Mouse (Mus musculus) embryonic facial prominence, embryonic 14.5 days (tissue): ENCODE results near the gene Atp9a. TPM values are rescaled to one million over a fixed set of nuclear protein-coding genes. Genes with fewer than 3 reads are reported as not detected.

Experiments
- ATAC-seq: fragments of 200-750 bp; cut with Nextera tagmentation; 2 replicates; pipeline ENCODE4 v1.8.0; 2017; ENCODE audit warnings: low read depth, moderate number of reproducible peaks, moderate TSS enrichment
- DNase-seq: peaks from one replicate; pipeline ENCODE4 v3.0.0-alpha.2; 2015; ENCODE audit warnings: low spot score
- H3K27ac ChIP-seq: fragments of 300-500 bp; sonication (generic); replicated peaks from 2 replicates; pipeline ENCODE4 v1.5.1; 2014; ENCODE audit warnings: low read depth, mild to moderate bottlenecking, low read length, moderate library complexity
- H3K27me3 ChIP-seq: fragments of 300-500 bp; sonication (generic); replicated peaks from 2 replicates; pipeline ENCODE4 v1.6.1; 2014; ENCODE audit warnings: low read length; ENCODE audit not compliant: control insufficient read depth, insufficient read depth
- H3K36me3 ChIP-seq: fragments of 300-500 bp; sonication (generic); 2 replicates; pipeline ENCODE4 v1.6.1; 2014; ENCODE audit warnings: low read length, mixed read lengths; ENCODE audit not compliant: control insufficient read depth, insufficient read depth
- H3K4me1 ChIP-seq: fragments of 300-500 bp; sonication (generic); 2 replicates; pipeline ENCODE4 v1.6.1; 2014; ENCODE audit warnings: antibody characterized with exemption, low read length; ENCODE audit not compliant: control insufficient read depth, insufficient read depth
- H3K4me2 ChIP-seq: fragments of 300-500 bp; sonication (generic); 2 replicates; pipeline ENCODE4 v1.6.1; 2014; ENCODE audit warnings: low read depth, mild to moderate bottlenecking, low read length, moderate library complexity, mixed read lengths
- H3K4me3 ChIP-seq: fragments of 300-500 bp; sonication (generic); 2 replicates; pipeline ENCODE4 v1.5.1; 2014; ENCODE audit warnings: low read depth, mild to moderate bottlenecking, low read length
- H3K9ac ChIP-seq: fragments of 300-500 bp; sonication (generic); 2 replicates; pipeline ENCODE4 v1.6.1; 2014; ENCODE audit warnings: low read depth, mild to moderate bottlenecking, low read length, moderate library complexity, mixed read lengths
- H3K9me3 ChIP-seq: fragments of 300-500 bp; sonication (generic); 2 replicates; pipeline ENCODE4 v1.6.1; 2016; ENCODE audit warnings: low read length; ENCODE audit not compliant: control insufficient read depth
- WGBS: fragments of 180-500 bp; shearing (Covaris S2); extraction: QIAGEN DNeasy Blood & Tissue Kit; methylation state at CpG from one replicate; pipeline ENCODE4 v1.1.7; 2014; 5-methylcytosine and 5-hydroxymethylcytosine counted together
- polyA plus RNA-seq: library from polyadenylated mRNA; unstranded; fragments of >200 nt; fragmentation: Nextera tagmentation; extraction: Ambion mirVana; gene quantifications from 2 replicates; pipeline ENCODE4 v1.2.1, GENCODE M21; 2014

The Atp9a gene
- polyA plus RNA-seq, 1 experiment from 2014 or later, result 28.7 TPM

GRCm38 (mm10) chr2:168654983-168655669 is 87.1 kb downstream of the Atp9a start:
- Histone ChIP-seq H3K4me2 (no peak overlapping the region), H3K4me1 (no peaks in the 10 kb centered on the region; the same call in 1 of the 2 replicates), H3K36me3 (peaks cover 40% of the 10 kb centered on the region), H3K27me3 (no peaks in the 10 kb centered on the region), H3K9ac (no peak overlapping the region), H3K27ac (no peak overlapping the region), H3K4me3 (no peak overlapping the region), H3K9me3 (no peaks in the 10 kb centered on the region)
- WGBS, result 67% methylated on average over 17 of the region's 17 CpGs
- DNase-seq, result no peak
- ATAC-seq, result no peak

- Histone ChIP-seq H3K36me3 (peaks cover 43% of the 10 kb centered on the region), H3K4me3 (no peak overlapping the region), H3K27me3 (no peaks in the 10 kb centered on the region), H3K9ac (no peak overlapping the region), H3K27ac (no peak overlapping the region), H3K9me3 (no peaks in the 10 kb centered on the region), H3K4me2 (no peak overlapping the region), H3K4me1 (no peaks in the 10 kb centered on the region; the same call in 1 of the 2 replicates)
- ATAC-seq (no peak), DNase-seq (no peak)
- WGBS, result 61% methylated on average over 7 of the region's 9 CpGs
These were observed 87.7 kb downstream of the Atp9a start for GRCm38 (mm10) chr2:168654482-168654881.

GRCm38 (mm10) chr2:168651757-168652156 is 90.5 kb downstream of the Atp9a start:
- H3K27ac ChIP-seq, result no peak overlapping the region
- no peaks in the 10 kb centered on the region; the same call in 1 of the 2 replicates for H3K4me1 ChIP-seq
- no peaks in the 10 kb centered on the region for H3K9me3 ChIP-seq
- H3K27me3 ChIP-seq, result no peaks in the 10 kb centered on the region
- no peak for ATAC-seq
- H3K36me3 ChIP-seq, result peaks cover 54% of the 10 kb centered on the region
- WGBS, result 55% methylated on average over 7 of the region's 7 CpGs
- no peak overlapping the region for H3K9ac ChIP-seq
- DNase-seq, result no peak
- no peak overlapping the region for H3K4me2 ChIP-seq
- no peak overlapping the region for H3K4me3 ChIP-seq

GRCm38 (mm10) chr2:168648171-168648570 is 94.0 kb downstream of the Atp9a start:
- 66% methylated on average over 7 of the region's 8 CpGs for WGBS
- Histone ChIP-seq H3K27me3 (no peaks in the 10 kb centered on the region), H3K9ac (no peak overlapping the region), H3K36me3 (peaks cover 55% of the 10 kb centered on the region), H3K4me2 (no peak overlapping the region), H3K27ac (no peak overlapping the region), H3K4me1 (no peaks in the 10 kb centered on the region), H3K9me3 (no peaks in the 10 kb centered on the region), H3K4me3 (no peak overlapping the region)
- ATAC-seq (no peak), DNase-seq (no peak)

GRCm38 (mm10) chr2:168644855-168645254 is 97.4 kb downstream of the Atp9a start:
- no peak overlapping the region for H3K27ac ChIP-seq
- no peak for DNase-seq
- no peaks in the 10 kb centered on the region for H3K4me1 ChIP-seq
- H3K9me3 ChIP-seq, result no peaks in the 10 kb centered on the region
- no peak overlapping the region for H3K9ac ChIP-seq
- H3K4me2 ChIP-seq, result no peak overlapping the region
- H3K27me3 ChIP-seq, result no peaks in the 10 kb centered on the region
- ATAC-seq, result no peak
- WGBS, result 59% methylated on average over 6 of the region's 6 CpGs
- H3K4me3 ChIP-seq, result no peak overlapping the region
- peaks cover 54% of the 10 kb centered on the region for H3K36me3 ChIP-seq

GRCm38 (mm10) chr2:168643524-168644177 is 98.6 kb downstream of the Atp9a start:
- WGBS, result 59% methylated on average over 20 of the region's 20 CpGs
- peaks cover 47% of the 10 kb centered on the region for H3K36me3 ChIP-seq
- DNase-seq (no peak), ATAC-seq (no peak)
- no peaks in the 10 kb centered on the region for H3K9me3 ChIP-seq
- H3K27me3 ChIP-seq, result no peaks in the 10 kb centered on the region
- H3K4me3 ChIP-seq, result no peak overlapping the region
- H3K9ac ChIP-seq, result no peak overlapping the region
- H3K27ac ChIP-seq, result no peak overlapping the region
- no peaks in the 10 kb centered on the region for H3K4me1 ChIP-seq
- H3K4me2 ChIP-seq, result no peak overlapping the region

GRCm38 (mm10) chr2:168642187-168642586 is 100.0 kb downstream of the Atp9a start:
- Histone ChIP-seq H3K27me3 (no peaks in the 10 kb centered on the region), H3K36me3 (peaks cover 54% of the 10 kb centered on the region), H3K9ac (no peak overlapping the region), H3K4me2 (no peak overlapping the region), H3K27ac (no peak overlapping the region), H3K9me3 (no peaks in the 10 kb centered on the region), H3K4me1 (no peaks in the 10 kb centered on the region), H3K4me3 (no peak overlapping the region)
- WGBS, result 77% methylated on average over 11 of the region's 11 CpGs
- no peak for DNase-seq
- ATAC-seq, result no peak

GRCm38 (mm10) chr2:168640460-168640859 is 101.7 kb downstream of the Atp9a start:
- Histone ChIP-seq H3K27ac (no peak overlapping the region), H3K4me3 (no peak overlapping the region), H3K9ac (no peak overlapping the region), H3K27me3 (no peaks in the 10 kb centered on the region), H3K4me1 (no peaks in the 10 kb centered on the region), H3K4me2 (no peak overlapping the region), H3K9me3 (no peaks in the 10 kb centered on the region), H3K36me3 (peaks cover 54% of the 10 kb centered on the region)
- ATAC-seq, result no peak
- no peak for DNase-seq
- WGBS, result 88% methylated on average over 9 of the region's 9 CpGs

GRCm38 (mm10) chr2:168634881-168635280 is 107.3 kb downstream of the Atp9a start:
- DNase-seq (no peak), ATAC-seq (no peak)
- H3K27me3 ChIP-seq, result no peaks in the 10 kb centered on the region
- H3K9me3 ChIP-seq, result no peaks in the 10 kb centered on the region
- 37% methylated on average over 7 of the region's 7 CpGs for WGBS
- no peak overlapping the region for H3K9ac ChIP-seq
- H3K4me3 ChIP-seq, result no peak overlapping the region
- no peak overlapping the region for H3K27ac ChIP-seq
- no peaks in the 10 kb centered on the region for H3K4me1 ChIP-seq
- H3K36me3 ChIP-seq, result peaks cover 21% of the 10 kb centered on the region; the same call in 1 of the 2 replicates
- no peak overlapping the region for H3K4me2 ChIP-seq
